Mouse (Mus musculus): Measurements from ENCODE around the gene Sergef. TPM values are rescaled to one million over a fixed set of nuclear protein-coding genes. Genes with fewer than 3 reads are reported as not detected.
A peak's percentile ranks its signal among the peaks of the same experiment; 100 is the strongest.

Gene Sergef
- total RNA-seq, 2 experiments from 2014 or later: 22.1 to 22.9 TPM

DNA sequence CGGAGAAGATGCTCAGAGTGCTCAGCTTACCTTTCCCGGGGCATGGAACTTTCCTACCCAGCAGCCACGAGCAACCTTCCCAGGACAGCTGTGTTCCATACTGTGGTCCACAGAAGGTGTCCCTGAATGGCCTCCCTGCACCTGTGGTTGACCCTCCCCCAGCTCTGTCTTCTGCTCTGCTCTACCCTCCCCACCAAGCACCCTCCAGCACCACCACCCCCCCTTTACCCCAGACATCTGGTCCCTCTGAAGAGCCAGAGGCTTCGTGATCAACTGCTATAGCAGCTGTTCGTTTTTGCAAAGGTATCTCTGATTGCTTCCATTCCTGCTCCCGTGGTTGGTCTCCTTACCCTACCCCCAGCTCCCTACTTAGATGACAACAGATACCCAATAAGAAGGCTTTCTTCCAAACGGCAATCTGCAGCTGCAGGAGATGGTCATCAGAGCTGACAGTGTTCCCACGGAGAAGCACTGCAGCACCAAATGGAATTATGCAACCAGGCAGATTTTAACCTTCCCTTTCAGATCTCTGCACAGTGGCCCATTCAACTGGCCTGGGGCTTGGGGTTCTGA is 58.2 kb downstream of the Sergef start:
- DNase-seq (ENCODE audit: low spot score in 2 of 2): no peak

DNA sequence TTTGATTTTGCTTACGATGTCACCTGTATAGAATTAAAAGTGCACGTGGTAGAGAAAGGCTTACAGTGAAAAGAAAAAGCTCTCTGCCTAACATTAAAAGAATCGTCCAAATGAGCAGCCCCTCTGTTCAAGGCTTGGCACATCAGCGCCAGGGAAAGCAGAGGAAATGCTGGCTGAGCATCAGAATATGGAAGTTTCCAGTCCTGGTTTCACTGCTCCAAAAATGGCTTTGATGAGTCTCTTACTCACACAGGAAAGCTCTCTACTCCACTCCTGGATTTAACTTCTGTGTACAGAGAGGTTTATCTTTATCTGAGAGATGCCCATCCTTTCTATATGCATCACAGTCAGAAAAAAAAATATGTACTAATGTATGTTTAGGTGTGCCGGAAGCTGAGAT is 61.5 kb downstream of the Sergef start:
- DNase-seq (ENCODE audit: low spot score in 2 of 2): no peak

DNA sequence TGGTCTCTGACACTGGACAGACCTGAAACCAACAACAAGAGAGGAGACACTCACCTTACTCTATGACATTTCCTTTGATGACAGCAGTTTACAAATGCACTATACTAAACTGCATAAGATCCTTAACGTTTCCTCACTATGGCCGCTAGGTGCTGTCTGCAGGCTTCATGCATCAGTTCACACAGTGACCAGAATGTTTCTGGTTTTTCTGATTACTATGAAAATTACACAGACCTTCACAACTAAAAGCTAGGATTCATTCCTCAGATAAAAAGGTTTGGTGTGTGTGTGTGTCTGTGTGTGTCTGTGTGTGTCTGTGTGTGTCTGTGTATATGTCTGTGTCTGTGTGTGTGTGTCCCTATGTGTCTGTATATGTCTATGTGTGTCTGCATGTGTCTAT is 63.7 kb downstream of the Sergef start:
- DNase-seq (ENCODE audit: low spot score in 2 of 2): no peak

DNA sequence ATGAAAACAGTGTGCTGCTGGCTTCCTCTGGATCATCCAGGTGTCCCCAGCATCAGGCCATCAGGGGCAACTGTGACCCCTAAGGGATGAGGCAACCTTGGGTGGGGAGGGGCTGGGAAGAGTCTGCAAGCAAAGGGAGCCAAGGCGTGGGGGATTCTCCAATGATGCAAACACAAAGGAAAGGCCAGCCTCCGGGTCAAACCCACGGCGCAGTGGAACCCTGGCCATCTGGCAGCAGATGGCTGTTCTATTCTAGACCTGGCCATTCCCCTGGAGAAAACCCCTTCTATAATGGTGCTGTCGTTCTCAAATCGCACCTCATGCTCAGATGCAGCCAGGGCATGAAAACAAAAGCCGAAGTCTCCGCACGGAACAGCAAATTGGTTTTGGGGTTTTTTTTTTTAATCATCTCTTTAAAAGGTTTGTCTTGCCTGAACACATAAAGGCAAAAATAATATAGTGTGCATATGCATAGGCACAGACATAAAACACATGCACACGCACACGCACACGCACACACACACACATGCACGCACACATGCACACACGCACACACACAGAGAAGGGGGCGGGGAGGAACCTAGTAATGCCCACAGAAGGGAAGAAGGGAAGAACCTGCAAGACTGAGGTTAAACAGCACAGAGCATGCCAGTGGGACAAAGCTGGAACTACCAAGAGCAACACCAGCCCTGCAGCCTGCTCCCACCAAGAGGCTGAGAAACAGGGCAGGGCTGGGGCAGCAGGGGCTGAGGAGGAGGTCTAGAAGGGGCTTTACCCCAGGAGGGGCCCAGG is 66.6 kb downstream of the Sergef start:
- DNase-seq (ENCODE audit: low spot score in 2 of 2): no peak

DNA sequence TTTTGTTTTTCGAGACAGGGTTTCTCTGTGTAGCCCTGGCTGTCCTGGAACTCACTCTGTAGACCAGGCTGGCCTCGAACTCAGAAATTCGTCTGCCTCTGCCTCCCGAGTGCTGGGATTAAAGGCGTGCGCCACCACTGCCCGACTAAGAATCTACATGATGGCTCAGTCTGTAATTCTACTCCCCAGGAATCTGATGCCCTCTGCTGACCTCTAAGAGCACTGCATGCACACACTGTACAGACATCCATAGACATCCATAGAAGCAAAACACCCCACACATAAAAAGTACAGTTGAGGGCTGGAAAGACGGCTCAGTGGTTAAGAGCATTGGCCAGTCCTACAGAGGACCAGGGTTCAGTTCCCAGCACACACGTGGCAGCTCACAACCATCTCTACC is 70.1 kb downstream of the Sergef start:
- DNase-seq (ENCODE audit: low spot score in 2 of 2): peak; percentile 41 to 42

DNA sequence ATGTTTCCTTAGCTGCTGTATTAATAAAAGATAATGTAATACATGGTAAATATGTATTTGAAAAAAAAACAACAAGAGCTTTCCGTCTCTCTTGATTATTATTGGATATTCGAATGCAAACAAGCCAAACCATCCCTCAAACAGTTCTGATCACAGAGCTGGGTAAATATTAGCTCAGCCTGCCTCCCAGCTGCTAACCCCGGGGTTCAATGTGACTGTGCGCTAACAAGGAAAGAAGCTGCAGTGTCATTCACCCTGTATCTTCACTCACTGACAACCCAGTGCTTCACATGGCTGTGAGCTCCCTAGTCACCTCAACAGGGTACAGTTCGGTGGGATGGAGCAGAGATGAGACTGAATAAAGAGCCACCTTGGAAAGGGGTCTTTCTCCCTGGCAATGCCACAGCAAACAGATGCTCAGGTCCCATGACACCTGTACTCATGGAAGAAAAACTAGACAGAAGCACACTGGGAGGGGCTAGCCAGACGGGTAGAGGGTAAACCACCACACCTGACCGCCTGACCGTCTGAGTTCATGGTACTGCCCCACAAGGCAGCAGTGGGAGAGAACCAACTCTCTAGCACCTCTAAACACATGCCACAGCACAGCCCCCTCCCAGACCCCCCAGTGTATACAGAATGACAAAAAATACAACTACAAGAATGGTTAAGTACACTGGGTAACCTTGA is 73.1 kb downstream of the Sergef start:
- DNase-seq (ENCODE audit: low spot score in 2 of 2): no peak

DNA sequence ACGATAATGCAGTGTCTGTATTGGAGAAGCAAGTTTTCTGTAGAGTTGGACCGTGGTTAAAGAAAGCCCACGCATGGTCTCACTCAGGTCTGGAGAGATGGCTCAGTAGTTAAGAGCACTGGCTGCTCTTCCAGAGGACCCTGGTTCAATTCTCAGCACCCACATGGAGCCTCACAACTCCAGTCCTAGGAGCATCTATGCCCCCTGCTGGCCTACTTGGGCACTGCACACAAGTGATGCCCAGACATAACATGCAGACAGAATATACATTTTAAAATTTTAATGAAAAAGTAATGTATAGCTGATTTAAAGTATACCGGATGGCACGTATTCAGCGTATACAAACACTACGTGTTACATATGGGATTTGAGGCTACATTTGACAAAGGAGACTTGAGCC is 74.2 kb downstream of the Sergef start:
- DNase-seq (ENCODE audit: low spot score in 2 of 2): no peak

DNA sequence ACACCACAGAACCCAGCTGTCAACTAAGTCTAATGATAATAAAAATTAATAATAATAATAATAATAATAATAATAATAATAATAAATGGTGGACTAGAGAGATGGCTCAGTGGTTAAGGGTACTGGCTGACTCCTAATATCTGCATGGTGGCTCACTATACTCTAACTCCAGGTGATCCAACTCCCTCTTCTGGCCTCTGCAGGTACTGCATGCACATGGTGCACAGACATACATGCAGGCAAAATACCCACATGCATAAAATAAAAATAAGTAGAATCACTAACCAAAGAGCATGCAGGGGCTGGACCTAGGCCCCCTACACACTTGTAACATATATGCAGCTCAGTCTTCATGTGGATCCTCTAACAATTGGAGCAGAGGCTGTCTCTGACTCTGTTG is 75.8 kb downstream of the Sergef start:
- no peak for DNase-seq (ENCODE audit: low spot score in 2 of 2)

DNA sequence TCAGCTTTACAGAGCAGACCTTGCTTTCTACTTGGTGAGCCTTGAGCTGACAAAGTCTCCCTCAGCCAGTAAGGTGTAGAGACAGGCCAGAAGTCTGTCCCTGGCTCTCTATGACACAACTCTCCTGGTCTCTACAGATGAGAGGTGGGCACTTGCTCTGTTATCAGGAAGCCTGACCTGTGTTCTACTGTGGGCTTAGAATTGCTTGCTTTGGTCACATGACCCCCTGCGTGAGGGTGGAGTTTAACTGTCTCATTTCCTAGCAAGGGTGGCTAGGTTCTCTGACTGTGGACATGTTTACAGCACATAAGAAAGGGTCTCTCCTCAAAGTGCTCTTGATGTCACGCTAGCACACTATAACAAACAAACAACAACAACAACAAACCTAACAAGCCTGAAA is 79.5 kb downstream of the Sergef start:
- no peak for DNase-seq (ENCODE audit: low spot score in 2 of 2)

DNA sequence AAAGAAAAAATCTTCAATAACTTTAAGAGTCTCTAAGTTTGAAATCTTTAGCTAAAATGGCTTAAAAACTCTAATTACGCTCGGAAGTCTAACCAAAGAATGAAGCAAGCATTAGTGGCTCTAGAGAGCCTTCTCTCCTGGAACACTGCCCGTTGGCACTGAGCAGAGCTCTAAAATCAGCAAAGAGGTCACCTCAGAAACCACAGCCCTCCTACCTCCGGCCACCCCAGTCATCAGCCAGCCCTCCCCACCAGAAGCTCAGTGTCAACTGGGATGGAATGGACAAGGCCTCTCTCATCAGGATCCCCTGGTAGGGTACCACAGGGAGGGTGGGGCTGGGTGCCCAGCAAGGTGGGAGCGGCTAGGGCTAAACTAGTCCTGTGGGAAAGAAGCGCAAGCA is 80.0 kb downstream of the Sergef start:
- DNase-seq (ENCODE audit: low spot score in 2 of 2): peak; percentile 31 to 41

DNA sequence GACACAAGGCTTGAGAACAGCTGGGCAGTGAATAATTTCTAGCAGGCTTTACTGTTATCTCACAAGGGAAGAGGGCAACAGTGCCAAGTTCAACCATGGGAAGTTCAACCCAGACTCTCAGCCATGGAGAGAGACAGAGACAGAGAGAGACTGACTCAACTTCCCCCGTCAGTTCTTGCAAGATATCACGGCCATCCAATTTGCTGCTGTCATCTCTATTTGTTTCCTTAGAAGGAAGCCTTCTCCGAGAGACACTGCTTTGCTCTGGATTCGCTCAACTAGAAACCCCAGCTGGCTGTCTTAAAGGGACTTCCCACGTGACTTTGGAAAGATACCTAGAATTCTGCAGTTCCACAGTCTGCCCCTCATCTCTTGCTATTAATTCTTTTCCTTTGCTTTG is 80.6 kb downstream of the Sergef start:
- DNase-seq (ENCODE audit: low spot score in 2 of 2): no peak

DNA sequence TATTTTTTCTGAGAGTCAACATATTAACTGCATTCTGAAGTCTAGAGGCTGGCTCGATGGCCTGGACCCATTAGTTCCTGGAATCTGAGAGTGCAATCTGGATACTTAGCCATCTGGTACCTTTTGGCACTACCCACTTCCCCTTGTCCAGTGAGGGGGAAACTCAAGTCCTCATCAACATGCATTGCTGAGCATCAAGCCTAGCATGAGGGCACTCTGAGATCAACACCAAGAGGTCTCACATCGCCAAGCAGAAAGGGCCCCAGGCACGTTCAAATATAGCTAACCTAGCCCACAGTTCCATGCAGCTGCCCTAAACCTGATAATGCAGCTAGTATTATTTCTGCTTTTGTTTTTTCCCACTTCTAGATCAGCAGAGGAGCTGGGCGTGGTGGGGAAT is 81.6 kb downstream of the Sergef start:
- DNase-seq (ENCODE audit: low spot score in 2 of 2): no peak

DNA sequence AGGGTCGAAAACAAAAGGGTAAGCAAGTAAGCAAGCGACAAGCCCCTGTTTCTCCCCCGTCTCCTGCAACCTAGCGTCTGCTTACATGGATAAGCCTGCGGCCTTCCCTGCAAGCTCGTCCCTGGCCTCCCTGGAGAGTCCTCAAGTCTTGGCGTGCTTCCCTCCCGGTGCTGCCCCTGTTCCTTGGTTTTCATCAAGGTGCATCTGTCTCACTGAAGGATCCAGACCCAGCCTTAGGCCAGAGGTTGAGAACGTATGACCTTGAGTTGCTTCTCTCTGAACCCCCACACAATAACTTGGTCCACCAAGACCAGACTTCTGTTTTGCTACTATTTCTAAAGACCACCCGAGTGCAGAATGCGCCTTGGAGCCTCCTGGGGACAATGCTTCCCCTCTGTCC is 82.2 kb downstream of the Sergef start:
- DNase-seq (ENCODE audit: low spot score in 2 of 2): no peak

DNA sequence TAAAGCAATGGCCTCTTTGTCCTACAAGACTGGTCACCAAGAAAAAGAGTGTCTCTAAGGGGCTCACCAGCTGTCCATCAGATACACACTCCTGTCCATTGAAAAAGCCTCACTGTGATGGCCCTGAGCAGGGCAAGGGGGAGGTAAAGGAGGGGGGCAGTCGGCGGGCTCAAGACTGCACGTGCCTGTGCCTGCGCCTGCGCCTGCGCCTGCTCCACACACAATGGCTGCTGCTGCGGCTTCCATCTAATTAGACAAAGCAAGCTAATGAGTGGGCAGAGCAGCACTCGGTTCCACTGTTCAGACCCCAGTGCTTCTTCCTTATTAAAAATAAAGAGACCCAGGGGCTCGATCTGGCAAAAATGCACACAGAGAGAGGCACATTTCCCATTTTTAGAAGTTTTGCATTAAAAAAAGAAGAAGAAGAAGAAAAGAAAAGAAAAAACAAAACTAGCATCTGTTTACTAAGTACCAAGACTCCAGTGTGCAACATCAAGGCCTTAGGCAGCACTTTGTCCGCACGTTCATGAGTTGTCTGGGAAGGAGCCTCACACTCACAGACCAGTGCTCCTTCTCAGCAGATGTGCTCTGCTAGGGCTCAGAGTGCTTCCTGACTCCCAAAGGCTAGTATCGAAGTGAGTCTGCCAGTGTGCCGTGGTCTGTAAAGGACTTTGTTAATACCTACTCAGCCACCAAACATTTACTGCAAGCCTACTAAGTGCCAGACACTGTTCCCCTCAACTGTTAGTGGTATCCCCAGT is 83.1 kb downstream of the Sergef start:
- no peak for DNase-seq (ENCODE audit: low spot score in 2 of 2)

DNA sequence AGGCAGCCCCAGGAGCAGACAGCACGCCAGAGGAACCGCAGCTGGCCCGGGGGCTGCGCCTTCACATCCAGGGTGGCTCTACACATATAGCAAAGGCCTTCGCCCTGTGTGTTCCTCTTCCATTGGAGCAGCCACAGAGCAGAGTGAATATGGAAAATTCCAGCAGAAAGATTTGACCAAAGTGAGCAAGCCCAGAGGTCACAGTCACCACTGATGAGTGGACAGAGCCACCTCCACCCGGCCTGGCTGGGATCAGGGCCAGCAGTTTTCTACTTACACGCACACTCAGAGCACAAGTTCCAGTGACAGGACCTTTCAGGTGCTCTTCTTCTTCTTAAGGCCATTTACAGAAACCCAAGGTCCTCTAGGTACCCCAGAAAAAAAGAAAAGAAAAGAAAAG is 83.9 kb downstream of the Sergef start:
- peak in 1 of 2 experiments; percentile 42 for DNase-seq (ENCODE audit: low spot score in 2 of 2)

DNA sequence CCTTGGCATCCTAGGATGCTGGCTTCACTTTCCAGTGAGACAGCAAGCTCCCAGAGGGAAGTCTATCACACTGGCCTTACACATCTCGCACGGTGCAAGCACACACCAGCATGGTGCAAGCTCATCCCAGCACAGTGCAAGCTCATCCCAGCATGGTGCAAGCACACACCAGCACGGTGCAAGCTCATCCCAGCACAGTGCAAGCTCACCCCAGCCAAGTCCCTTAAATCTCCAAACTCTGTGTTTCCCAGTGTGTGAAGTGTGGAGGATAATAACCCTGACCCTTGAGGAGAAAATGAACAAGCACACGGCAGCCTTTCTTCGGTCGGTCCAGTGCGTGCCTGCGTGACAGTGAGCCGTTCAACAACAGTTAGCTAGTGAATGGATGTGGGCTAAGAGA is 84.8 kb downstream of the Sergef start:
- no peak for DNase-seq (ENCODE audit: low spot score in 2 of 2)

DNA sequence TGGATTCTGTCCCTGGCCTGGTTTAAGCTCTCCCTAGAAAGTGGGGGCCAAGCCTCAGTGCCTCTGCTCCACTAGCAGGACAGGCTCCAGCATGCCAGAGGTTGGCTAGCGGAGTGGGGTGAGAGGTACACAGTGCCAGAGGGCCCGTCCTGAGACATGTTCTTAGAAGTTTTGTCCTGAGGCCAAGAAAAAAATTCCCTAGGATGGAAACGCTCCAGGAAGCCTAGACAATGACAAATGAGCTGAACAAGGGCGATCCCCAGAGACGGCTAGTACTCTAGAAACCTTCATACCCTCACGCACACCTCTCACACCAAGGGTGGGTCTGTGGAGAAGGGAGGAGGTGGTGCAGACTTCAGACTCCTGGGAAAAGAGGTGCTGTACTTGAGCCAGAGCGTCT is 85.6 kb downstream of the Sergef start:
- DNase-seq (ENCODE audit: low spot score in 2 of 2): peak in 1 of 2 experiments; percentile 36

DNA sequence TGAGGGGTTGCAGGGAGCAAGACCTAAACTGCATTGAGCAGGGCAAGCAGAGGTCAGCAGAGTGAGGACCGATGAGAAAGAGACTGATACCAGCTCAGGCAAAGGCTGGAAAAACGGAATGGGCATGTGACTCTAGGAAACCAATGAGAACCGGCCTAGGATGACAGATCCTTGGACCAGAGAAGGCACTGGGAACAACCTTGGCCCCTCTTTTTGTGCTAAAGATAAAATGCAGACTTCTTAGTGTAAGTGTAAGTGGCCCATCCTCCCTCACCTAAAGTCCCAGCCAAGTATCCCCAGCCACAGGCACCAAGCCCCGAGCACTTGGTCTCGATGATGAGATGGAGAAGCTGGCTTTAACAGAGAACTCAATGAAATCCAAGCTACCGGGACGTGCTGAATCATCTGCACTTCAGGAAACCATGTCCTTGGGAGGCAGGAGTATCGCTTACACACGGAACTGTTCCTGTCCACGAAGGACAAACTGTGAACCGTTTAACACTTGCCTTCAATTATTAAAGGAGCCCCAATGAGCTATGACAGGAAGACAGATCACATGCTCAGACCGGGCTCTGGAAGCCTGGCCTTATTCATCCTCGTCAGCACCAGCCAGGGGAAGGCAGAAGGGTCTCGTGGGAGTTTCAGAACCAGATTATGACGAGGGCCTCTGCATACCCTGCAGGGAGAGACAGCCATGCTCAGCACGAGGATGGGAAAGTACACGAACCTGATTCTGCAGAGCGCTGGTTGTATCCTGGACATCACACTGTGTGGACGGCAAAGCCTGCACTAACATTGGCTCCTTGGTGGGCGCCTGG is 87.5 kb downstream of the Sergef start:
- peak in 1 of 2 experiments; percentile 29 for DNase-seq (ENCODE audit: low spot score in 2 of 2)

DNA sequence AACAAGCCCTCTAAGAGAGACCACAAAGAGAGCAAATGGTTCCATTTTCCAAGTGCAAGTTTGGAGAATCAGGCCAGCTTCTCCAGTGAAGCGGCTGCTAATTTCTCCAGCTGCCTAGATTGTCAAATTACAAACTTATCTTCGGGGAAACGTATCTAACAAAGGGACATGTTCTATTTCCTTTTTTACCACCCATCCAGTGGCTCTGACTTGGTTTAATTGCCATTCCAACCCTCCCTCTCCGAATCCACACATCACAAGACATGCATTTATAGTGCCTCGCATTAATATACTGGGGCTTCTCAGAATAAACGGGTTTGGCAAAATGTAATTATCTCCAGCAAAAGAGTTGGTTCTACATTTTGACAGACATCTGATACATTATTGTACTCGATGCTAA is 88.4 kb downstream of the Sergef start:
- no peak for DNase-seq (ENCODE audit: low spot score in 2 of 2)

DNA sequence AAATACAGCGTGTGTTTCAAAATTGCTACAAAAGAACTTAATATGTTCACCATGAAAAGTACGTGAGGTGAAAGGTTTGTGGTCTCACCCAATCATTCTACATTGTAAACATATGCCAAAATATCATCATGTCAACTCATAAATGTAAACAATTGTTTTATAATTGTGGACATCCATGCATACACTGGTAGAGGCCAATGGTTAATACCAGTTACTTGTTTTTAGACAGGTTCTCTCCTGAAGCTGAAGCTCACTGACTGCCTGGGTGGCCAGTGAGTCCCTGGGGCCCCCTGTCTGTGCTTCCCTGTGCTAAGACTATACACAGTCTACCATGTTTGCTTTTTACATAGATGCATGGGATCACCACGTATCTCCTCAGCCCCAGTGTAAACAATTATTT is 91.5 kb downstream of the Sergef start:
- no peak for DNase-seq (ENCODE audit: low spot score in 2 of 2)

DNA sequence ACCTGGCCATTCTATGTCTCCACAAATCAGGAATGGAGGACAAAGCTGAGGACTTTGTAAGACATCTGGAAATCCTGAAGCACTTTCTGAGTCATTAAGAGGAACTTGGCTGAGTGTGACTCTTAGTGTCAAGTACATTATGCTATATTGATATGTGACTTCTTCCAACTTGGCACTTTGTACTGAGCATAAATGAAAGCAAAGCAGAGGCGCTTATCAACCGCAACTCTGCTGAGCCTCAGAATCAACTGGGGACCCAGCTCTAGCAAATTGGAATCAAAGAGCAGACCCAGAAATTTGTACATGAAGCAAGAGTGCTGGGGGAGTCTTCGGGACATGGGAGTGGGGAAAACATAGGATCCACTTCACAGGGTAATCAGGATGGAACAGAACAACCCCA is 92.0 kb downstream of the Sergef start:
- DNase-seq (ENCODE audit: low spot score in 2 of 2): no peak
